Mouse (Mus musculus) kidney, postnatal 4 days (tissue): ENCODE measurements around the gene Olfr615.
"Not testable (repeated sequence)": the region's sequence is repeated elsewhere in the genome, so short reads cannot be mapped to it uniquely, and the experiment has no call there.

ENCODE experiments used
- DNase-seq, 2 experiments: peaks; one replicate each; pipeline ENCODE4 v3.0.0; 2021; ENCODE audit warnings: mixed read lengths in 2 of 2

The Olfr615 gene

DNA sequence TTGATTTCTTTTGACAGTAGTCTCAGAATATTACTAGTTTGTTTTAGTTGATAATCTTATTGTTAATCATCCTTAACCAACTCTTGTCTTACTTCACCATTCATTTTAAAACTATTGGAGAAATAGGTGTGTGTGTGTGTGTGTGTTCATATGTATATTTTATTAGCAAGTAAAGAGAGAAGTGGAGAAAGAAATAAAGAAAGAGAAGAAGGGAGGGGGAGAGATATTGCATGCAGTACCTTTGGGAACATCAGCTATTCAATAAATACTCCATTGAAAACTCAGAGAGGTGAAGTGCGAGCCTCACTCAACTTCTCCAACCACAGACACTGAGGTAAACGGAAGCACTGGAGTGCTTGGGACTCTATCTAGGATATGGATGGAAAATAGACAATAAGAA, at the start of gene Olfr615:
Olfr615 (plus strand) TSS at position 301 of the 400 bp plus-strand sequence.
- DNase-seq = no peak

DNA sequence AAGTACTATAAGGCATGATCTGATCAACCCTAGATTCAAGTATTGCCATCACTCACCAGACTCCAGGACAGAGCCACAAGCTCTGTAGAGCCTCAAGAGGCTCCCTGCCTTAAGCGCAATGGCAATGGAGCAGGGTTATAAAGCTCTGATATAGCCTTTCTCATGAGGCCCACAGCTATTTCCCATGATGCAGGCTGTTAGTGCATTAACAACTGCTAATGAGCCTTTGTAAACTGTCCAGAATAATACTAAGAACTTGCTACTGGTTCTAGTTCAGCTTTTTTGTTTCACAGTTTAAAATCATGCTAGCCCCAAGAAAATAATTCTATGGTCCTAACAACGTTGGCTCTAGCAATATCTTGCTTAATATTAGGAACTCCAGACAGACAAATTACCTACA, 43.9 kb upstream of the Olfr615 start, which contains the start of gene Olfr610:
Olfr610 (minus strand) TSS at position 101 of the 400 bp plus-strand sequence.
- DNase-seq = no peak

DNA sequence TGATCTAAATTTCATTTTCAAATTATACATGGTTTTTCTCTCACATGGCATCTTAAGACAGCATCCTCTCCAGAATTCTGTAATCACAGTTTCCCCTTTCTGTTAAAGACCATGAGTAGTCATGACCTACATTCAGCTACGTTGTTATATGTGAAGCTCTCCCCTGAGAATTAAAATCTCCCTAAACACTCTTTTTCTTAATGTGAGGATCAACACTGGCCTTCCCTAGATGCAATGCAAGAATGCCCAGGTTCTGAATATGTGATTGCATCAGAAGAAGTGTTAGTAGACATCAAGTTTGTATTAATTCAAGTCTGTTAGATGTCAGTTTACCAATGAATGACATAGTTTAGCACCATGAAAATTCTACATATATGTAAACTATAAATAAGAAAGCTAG, 35.1 kb upstream of the Olfr615 start, which contains the start of gene Olfr611:
Olfr611 (minus strand) TSS at position 101 of the 400 bp plus-strand sequence.
- DNase-seq = not testable (repeated sequence)

DNA sequence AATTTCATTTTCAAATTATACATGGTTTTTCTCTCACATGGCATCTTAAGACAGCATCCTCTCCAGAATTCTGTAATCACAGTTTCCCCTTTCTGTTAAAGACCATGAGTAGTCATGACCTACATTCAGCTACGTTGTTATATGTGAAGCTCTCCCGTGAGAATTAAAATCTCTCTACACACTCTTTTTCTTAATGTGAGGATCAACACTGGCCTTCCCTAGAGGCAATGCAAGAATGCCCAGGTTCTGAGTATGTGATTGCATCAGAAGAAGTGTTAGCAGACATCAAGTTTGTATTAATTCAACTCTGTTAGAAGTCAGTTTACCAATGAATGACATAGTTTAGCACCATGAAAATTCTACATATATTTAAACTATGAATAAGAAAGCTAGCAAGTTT, 13.3 kb upstream of the Olfr615 start, which contains the start of gene Olfr612:
Olfr612 (minus strand) TSS at position 101 of the 400 bp plus-strand sequence.
- DNase-seq = not testable (repeated sequence)

DNA sequence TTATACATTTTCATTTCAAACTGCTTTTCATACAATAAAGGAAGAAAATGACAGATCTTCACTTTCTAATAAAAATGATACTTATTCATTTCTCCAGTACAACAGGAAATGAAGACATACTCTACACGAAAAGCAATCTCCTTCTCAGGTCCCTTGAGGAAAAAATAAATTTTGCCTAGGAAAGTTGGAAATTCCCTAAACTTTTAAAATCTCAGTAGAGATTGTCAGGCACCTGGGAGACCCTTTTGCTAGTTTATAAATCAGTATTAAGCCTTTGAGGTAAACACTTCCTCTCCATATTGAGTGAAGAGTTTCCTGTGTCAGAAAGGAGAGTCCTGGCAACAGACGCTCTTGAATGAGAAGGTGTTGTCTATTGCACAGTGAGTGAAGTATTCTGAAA, 8.1 kb upstream of the Olfr615 start, which contains the start of gene Olfr613:
Olfr613 (plus strand) TSS at position 301 of the 400 bp plus-strand sequence.
- DNase-seq = no peak

DNA sequence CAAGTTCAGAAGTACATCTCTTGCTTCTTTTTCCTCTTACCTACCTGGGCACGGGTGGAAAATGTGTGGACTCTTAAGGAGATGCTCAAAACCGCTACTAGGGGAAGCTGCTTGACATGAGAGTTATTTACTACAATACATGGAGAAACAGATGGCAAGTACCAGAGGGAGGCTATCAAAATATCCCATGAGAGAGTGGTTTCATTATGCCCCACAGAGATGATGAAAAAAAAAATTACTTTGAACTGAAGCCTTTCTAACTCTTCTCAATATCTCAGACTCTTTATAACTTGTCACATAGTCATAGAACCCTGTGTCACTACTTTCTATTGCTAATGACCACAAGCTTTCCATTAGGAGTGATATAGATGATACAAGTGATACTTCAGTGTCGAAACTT, 13.2 kb downstream of the Olfr615 start, which contains the start of gene Olfr616:
Olfr616 (minus strand) TSS at position 101 of the 400 bp plus-strand sequence.
- no peak for DNase-seq

DNA sequence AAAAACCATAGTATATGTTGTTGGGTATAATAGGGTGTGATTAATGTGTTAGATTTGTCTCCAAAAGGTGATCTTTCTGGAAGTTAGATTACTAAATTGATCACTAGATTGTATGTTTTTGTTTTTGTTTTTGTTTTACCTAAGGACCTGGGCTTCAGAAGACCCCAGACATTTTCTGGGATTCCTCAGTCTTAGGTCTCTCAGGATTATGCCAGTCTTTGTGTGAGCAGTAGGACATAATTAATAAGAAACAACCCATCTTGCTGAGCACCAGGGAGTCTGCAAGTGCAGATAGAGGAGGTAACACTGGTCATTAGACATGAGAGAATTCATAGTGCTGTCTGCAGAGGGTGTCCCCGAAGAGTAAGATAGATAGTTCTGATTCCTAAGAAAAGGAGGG, 16.9 kb downstream of the Olfr615 start, which contains the start of gene Olfr617:
Olfr617 (plus strand) TSS at position 301 of the 400 bp plus-strand sequence.
- no peak for DNase-seq

DNA sequence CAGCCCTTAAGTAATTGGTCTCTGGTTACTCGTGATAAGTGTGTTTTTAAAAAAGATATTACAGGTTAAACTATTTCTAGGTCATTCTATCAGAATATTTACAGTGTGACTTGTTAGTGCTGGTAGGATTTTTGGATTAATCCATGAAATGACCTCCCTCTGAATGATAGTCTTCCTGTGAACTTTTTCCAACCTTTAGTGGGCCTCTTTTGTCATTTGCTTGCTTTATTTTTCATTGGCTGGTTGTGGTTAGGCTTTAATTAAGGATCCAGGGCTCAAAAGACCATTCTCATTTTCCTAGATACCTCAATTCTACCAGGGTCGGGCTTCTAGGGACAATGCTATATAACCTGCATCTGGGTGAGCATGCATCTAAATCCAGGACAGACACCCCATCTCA, 33.9 kb downstream of the Olfr615 start, which contains the start of gene Olfr618:
Olfr618 (plus strand) TSS at position 301 of the 400 bp plus-strand sequence.
- no peak for DNase-seq

DNA sequence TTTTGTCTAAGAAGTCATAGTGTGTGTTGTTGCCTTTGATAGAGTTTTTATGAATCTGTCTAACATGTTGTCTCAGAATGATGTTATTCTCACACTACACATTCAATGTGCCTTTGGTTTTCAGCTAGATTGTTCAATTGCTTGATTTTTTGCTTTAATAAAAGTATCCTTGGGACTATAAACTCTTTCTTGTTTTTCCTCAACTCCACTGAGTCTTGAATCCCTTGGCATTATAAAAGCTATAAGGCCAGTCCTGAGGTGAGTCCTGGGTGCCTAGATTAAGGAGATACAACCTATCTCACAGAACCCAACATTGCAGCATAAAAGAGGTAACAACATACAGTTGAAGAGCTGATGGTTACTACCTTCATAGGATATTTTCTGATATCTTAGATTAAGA, 44.4 kb downstream of the Olfr615 start, which contains the start of gene Olfr619:
Olfr619 (plus strand) TSS at position 301 of the 400 bp plus-strand sequence.
- DNase-seq = no peak

DNA sequence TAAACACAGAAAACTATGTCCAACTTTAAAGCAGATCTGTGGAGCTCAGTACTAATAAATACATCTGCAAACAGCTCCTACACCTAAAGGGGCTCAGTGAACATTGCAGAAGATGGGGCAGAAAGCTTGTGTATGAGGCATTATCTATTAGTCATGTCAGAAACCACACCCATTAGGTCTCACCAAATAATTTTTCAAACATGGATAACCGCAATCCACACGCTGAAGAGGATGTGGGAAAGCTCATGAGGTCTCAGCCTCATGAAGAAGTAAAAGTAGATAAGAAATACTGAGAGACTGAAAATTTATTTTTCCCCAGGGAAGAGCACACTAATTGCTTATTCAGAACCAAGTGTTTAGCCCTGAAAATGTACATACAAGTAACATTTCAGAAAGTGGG, 51.5 kb downstream of the Olfr615 start:
- DNase-seq = no peak

DNA sequence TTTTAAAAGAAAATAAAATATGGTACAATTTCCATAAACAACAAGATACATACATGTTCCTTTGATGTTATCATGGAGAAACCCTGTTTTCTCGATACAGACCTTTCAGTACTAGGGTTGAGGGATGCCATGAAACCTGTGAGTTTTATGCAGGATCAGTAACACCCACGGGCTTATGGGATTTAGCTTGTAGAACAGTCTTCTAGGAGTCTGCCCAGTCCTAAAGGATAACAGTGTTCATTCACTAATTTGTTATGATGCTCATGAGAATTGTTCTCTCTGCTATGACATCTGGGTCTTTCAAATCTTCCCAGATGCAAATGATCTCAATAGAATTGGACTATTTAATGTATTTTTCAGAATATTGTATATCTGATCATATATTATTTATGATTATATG, 56.6 kb downstream of the Olfr615 start, which contains the start of gene Olfr620:
Olfr620 (minus strand) TSS at position 101 of the 400 bp plus-strand sequence.
- DNase-seq = no peak
